Comparison of ENCODE assay signal across 11 mouse cellular contexts in genomic region chr4:32244092-32244745, GRCm38 (mm10). TPM values are rescaled to one million over a fixed set of nuclear protein-coding genes. Genes with fewer than 3 reads are reported as not detected.
A peak's percentile ranks its signal among the peaks of the same experiment; 100 is the strongest.
DNase-seq lines count a peak whose midpoint lies in the region; ATAC-seq lines count a peak whose summit lies in the region.
"Had no signal": no experiment of that assay in that cellular context is flagged by ENCODE, and none has a peak within 500 bp of the region (broad histone marks: within the 10 kb centered on the region; RNA-seq: fewer than 3 reads in every experiment).

No protein-coding gene starts in this region.

- no peak overlapping the region for H3K9ac ChIP-seq in lung, embryonic 16.5 days (ENCODE audit: low read length)

- H3K36me3 ChIP-seq in heart, embryonic 10.5 days = no peaks in the 10 kb centered on the region
- no peaks in the 10 kb centered on the region for H3K36me3 ChIP-seq in lung, embryonic 16.5 days (ENCODE audit: control insufficient read depth, insufficient read depth, low read length)
- peaks cover 10% of the 10 kb centered on the region for H3K36me3 ChIP-seq in midbrain, embryonic 10.5 days
- H3K36me3 ChIP-seq: G1E had no signal

- ATAC-seq in lung, embryonic 16.5 days (ENCODE audit: low read depth) = no peak

- H3K4me2 ChIP-seq in lung, embryonic 16.5 days (ENCODE audit: low read depth, low read length) = peak overlapping the region; percentile 7; the same call in 1 of the 2 replicates

- peaks cover 91% of the 10 kb centered on the region for H3K4me1 ChIP-seq in heart, embryonic 10.5 days
- peaks cover 64% of the 10 kb centered on the region for H3K4me1 ChIP-seq in lung, embryonic 16.5 days (replicated peaks; ENCODE audit: control insufficient read depth, insufficient read depth, low read length)
- peaks cover 89% of the 10 kb centered on the region for H3K4me1 ChIP-seq in midbrain, embryonic 10.5 days

- no peaks in the 10 kb centered on the region for H3K27me3 ChIP-seq in heart, embryonic 10.5 days (ENCODE audit: insufficient read depth, poor library complexity, severe bottlenecking)
- no peaks in the 10 kb centered on the region for H3K27me3 ChIP-seq in lung, embryonic 16.5 days (ENCODE audit: control insufficient read depth, insufficient read depth, low read depth, low read length)
- H3K27me3 ChIP-seq in midbrain, embryonic 10.5 days (ENCODE audit: low read depth, poor library complexity, severe bottlenecking) = peaks cover 14% of the 10 kb centered on the region

- peak overlapping the region; percentile 81 for H3K27ac ChIP-seq in heart, embryonic 10.5 days
- H3K27ac ChIP-seq in lung, embryonic 16.5 days (ENCODE audit: low read length) = peak overlapping the region; percentile 48
- H3K27ac ChIP-seq in midbrain, embryonic 10.5 days (replicated peaks) = peak overlapping the region; percentile 59

- peak; percentile 86 for DNase-seq in heart, embryonic 10.5 days (ENCODE audit: low spot score)
- DNase-seq in heart, adult 9 months (ENCODE audit: low spot score in 2 of 2) = no peak
- no peak for DNase-seq in lung, postnatal 14 days
- DNase-seq in midbrain, embryonic 10.5 days (ENCODE audit: low spot score) = peak; percentile 23
- no peak for DNase-seq in cerebellum, adult 9-10 months
- DNase-seq in cerebellum, postnatal 14 days = no peak
- no peak for DNase-seq in adrenal gland, adult 8-10 months
- DNase-seq: kidney, postnatal 4 days had no signal

- 36% methylated on average over 18 of the region's 18 CpGs for WGBS in heart, embryonic 10.5 days
- WGBS in lung, embryonic 16.5 days = 39% methylated on average over 18 of the region's 18 CpGs
- WGBS in midbrain, embryonic 10.5 days = 69% methylated on average over 18 of the region's 18 CpGs

- H3K9me3 ChIP-seq in heart, embryonic 10.5 days = no peaks in the 10 kb centered on the region
- no peaks in the 10 kb centered on the region for H3K9me3 ChIP-seq in lung, embryonic 16.5 days (ENCODE audit: control insufficient read depth, low read length)
- H3K9me3 ChIP-seq in midbrain, embryonic 10.5 days (replicated peaks) = no peaks in the 10 kb centered on the region
- H3K9me3 ChIP-seq: megakaryocyte, embryonic 14.5 days had no signal

- H3K4me3 ChIP-seq in heart, embryonic 10.5 days = peak overlapping the region; percentile 3; the same call in 1 of the 2 replicates
- no peak overlapping the region for H3K4me3 ChIP-seq in lung, embryonic 16.5 days (ENCODE audit: low read length)
- H3K4me3 ChIP-seq in midbrain, embryonic 10.5 days = no peak overlapping the region
- H3K4me3 ChIP-seq: megakaryocyte, embryonic 14.5 days had no signal

RNA-seq across cellular contexts. Expression of gene Bach2, which starts 5.6 kb away (rescaled TPM):
- 7.7 and 8.8 TPM in 2 replicates for polyA plus RNA-seq in heart, embryonic 10.5 days (2016; fragmentation: Nextera tagmentation; extraction: Ambion mirVana)
- polyA plus RNA-seq in lung, embryonic 16.5 days (2015; fragmentation: Nextera tagmentation; extraction: Ambion mirVana) = 6.7 and 7.7 TPM in 2 replicates
- 7.7 and 10.0 TPM in 2 replicates for polyA plus RNA-seq in midbrain, embryonic 10.5 days (2016; fragmentation: Nextera tagmentation; extraction: Ambion mirVana)
- total RNA-seq in adrenal gland, adult 8-10 months (2022) = 1 to 10 TPM; 2.8 to 3.3 (median 3.0) TPM
- polyA plus RNA-seq: G1E had no signal

Comparison
In these comparisons a context has a peak if more than half of its experiments do, and no peak if none do; other contexts are left out.
1. DNase-seq: peak in heart, embryonic 10.5 days (single experiment) and midbrain, embryonic 10.5 days (single experiment); none in heart, adult 9 months (0 of 2), lung, postnatal 14 days (single experiment), cerebellum, adult 9-10 months (single experiment), cerebellum, postnatal 14 days (0 of 2) and adrenal gland, adult 8-10 months (single experiment).
2. Peak in every context shown above with its lines, with median percentiles within 50 percentile points of each other: H3K27ac ChIP-seq.